Mouse (Mus musculus) mouse embryonic stem cell (cell line): ENCODE measurements around the gene Atp6v0d1.

Experiments used
- in situ Hi-C, 2 experiments: fragments of 300-500 bp; cut with MboI; formaldehyde crosslinking; loops; 1 replicate in 1 of 2; 3 replicates in 1 of 2; pipeline ENCODE4 v1.14.3; 2019 to 2020; ENCODE audit warnings: low sequenced_read_pairs in 2 of 2, low pct_unique_long_range_greater_than_20kb in 1 of 2, mixed read lengths in 1 of 2; ENCODE audit not compliant: unreplicated experiment in 1 of 2

Gene Atp6v0d1

GRCm38 (mm10) chr8:105483212-105484029 is 82.4 kb downstream of the Atp6v0d1 start:
- in situ Hi-C loops: no loop called here

- in situ Hi-C loops: no loop called here
Observed at GRCm38 (mm10) chr8:105482123-105482522, 83.7 kb downstream of the Atp6v0d1 start.

GRCm38 (mm10) chr8:105481453-105481852 is 84.4 kb downstream of the Atp6v0d1 start:
- in situ Hi-C loops: no loop called here

GRCm38 (mm10) chr8:105481013-105481412 is 84.8 kb downstream of the Atp6v0d1 start:
- in situ Hi-C loops: no loop called here

- in situ Hi-C loops: no loop called here
Observed at GRCm38 (mm10) chr8:105477792-105478191, 88.1 kb downstream of the Atp6v0d1 start.

- in situ Hi-C loops: no loop called here
Observed at GRCm38 (mm10) chr8:105476628-105477413, 89.0 kb downstream of the Atp6v0d1 start.

- in situ Hi-C loops: no loop called here
Observed at GRCm38 (mm10) chr8:105476161-105476560, 89.7 kb downstream of the Atp6v0d1 start.

- in situ Hi-C loops: no loop called here
Observed at GRCm38 (mm10) chr8:105475742-105476141, 90.1 kb downstream of the Atp6v0d1 start.

GRCm38 (mm10) chr8:105475254-105475653 is 90.6 kb downstream of the Atp6v0d1 start:
- in situ Hi-C loops: no loop called here

GRCm38 (mm10) chr8:105474680-105475079 is 91.2 kb downstream of the Atp6v0d1 start:
- in situ Hi-C loops: loop anchor here in 1 of 2 experiments (5.0 kb wide), 1 partner anchor 37 kb away; no protein-coding TSS in a partner anchor
